Mouse (Mus musculus): ENCODE measurements around the gene Spag7. TPM values are rescaled to one million over a fixed set of nuclear protein-coding genes. Genes with fewer than 3 reads are reported as not detected.

Spag7 gene
- polyA plus RNA-seq, 1 experiment from 2014 or later = 182 TPM

DNA sequence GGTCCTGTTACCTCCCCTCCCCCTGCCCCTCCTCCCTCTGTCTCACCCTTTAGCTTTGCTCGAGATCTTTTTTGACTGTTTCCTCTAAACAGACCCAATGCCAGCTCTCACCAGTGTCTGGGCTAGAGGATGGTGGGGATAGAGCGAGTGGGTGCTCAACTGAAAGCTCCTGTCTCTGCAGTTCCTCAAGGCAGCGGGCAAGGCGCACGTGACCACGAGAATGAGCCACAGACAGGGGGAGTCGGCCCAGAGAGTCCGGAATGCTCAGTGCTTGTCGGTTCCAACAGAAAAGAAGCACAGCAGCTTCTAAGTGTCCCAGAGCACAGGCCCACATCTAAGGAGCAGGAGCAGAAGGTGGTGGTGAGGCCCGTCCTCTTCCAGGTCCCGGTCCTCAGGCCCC lies 5.3 kb upstream of the Spag7 start:
- Histone ChIP-seq H3K9me3 (replicated peaks) (no peaks in the 10 kb centered on the region), H3K4me3 (peak overlapping the region; percentile 3; the same call in 1 of the 2 replicates), H3K4me1 (peaks cover 18% of the 10 kb centered on the region), H3K36me3 (peaks cover 55% of the 10 kb centered on the region), H3K27ac (no peak overlapping the region), H3K27me3 (ENCODE audit: low read depth, poor library complexity, severe bottlenecking) (no peaks in the 10 kb centered on the region)
- DNase-seq (ENCODE audit: low spot score) = no peak
- WGBS = 70% methylated on average over 11 of the region's 11 CpGs

DNA sequence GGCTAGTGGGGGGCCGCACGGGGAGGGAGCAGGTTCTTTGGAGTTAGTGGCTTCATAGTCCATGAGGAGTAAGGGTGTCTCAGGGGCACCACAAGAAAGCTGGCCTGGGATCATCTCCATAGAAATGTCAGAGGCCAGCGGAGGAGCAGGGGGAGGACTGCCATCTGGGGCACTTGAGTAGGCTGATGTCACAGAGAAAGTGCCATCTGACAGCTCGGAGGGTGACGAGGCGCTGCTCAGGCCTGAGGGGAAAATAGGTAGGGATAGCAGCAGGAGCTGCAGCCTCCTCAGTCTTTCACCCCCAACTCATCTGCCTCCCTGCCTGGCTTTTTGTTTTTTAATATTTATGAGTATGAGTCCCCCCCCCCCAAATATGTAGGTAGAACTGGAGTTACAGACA lies 4.8 kb upstream of the Spag7 start:
- no peaks in the 10 kb centered on the region for H3K27me3 ChIP-seq (ENCODE audit: low read depth, poor library complexity, severe bottlenecking)
- peaks cover 18% of the 10 kb centered on the region for H3K4me1 ChIP-seq
- no peak for DNase-seq (ENCODE audit: low spot score)
- peak overlapping the region; percentile 3; the same call in 1 of the 2 replicates for H3K4me3 ChIP-seq
- WGBS = 78% methylated on average over 6 of the region's 6 CpGs
- H3K36me3 ChIP-seq = peaks cover 51% of the 10 kb centered on the region
- no peak overlapping the region for H3K27ac ChIP-seq
- no peaks in the 10 kb centered on the region for H3K9me3 ChIP-seq (replicated peaks)

DNA sequence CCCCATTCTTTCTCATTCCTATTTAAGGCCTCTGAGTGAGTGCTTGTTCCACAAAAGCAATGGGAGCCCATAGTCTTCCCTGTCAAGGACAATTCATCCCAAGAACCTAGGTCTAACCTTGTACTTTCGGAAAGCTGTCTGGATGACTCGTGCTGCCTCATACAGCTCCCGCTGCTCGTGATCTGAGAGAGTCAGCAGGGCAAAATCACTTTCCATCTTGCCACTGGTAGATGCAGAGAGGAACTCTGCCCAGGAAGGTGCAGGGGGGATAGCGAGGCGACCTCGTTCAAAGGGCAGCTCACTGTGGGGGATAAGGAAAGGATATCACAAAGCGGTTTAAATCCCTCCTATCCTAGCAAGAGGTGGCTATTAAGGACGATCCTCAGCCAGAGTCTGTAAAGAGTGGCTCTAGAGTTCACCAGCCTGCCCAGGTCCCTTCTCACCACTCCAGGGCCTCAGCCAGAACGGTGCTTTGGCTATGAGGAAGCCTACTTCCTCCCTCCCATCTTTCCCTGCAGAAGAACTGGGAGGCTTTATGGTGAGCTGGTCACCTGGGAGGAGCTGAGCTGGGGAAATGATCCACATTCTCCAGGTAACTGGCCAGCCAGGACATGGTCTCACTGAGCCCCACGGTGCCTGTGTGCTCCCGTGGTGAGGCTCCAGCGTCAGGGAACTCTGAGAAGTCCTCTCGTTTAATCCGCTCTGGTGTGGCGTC lies 2.3 kb upstream of the Spag7 start:
- Histone ChIP-seq H3K4me3 (no peak overlapping the region), H3K4me1 (peaks cover 36% of the 10 kb centered on the region), H3K27me3 (ENCODE audit: low read depth, poor library complexity, severe bottlenecking) (no peaks in the 10 kb centered on the region), H3K9me3 (replicated peaks) (no peaks in the 10 kb centered on the region), H3K36me3 (peaks cover 48% of the 10 kb centered on the region), H3K27ac (no peak overlapping the region)
- WGBS = 87% methylated on average over 16 of the region's 16 CpGs
- no peak for DNase-seq (ENCODE audit: low spot score)

DNA sequence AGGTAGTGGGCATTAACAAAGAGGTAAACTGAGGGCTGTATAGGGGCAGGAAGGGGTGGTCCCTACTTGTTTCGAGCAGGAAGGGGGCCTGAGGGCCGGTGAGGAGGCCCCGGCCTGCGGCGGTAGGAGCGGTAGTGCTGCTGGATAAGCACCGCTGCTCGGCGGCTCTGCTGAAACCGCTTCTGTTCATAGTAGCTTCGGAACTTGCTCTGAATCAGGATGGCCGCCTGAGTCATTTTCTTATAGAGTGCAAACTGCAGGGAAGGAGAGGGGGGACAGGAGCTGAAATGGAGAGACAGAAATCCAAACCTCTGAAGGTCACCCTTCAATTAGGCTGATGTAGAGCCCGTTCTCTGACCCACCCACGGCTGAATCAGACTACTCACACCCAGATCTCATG lies 1.3 kb upstream of the Spag7 start:
- no peaks in the 10 kb centered on the region for H3K9me3 ChIP-seq (replicated peaks)
- peaks cover 47% of the 10 kb centered on the region for H3K36me3 ChIP-seq
- WGBS = 58% methylated on average over 14 of the region's 14 CpGs
- H3K27me3 ChIP-seq (ENCODE audit: low read depth, poor library complexity, severe bottlenecking) = no peaks in the 10 kb centered on the region
- no peak for DNase-seq (ENCODE audit: low spot score)
- peak overlapping the region; percentile 64 for H3K4me3 ChIP-seq
- peaks cover 37% of the 10 kb centered on the region for H3K4me1 ChIP-seq
- H3K27ac ChIP-seq = peak overlapping the region; percentile 91

DNA sequence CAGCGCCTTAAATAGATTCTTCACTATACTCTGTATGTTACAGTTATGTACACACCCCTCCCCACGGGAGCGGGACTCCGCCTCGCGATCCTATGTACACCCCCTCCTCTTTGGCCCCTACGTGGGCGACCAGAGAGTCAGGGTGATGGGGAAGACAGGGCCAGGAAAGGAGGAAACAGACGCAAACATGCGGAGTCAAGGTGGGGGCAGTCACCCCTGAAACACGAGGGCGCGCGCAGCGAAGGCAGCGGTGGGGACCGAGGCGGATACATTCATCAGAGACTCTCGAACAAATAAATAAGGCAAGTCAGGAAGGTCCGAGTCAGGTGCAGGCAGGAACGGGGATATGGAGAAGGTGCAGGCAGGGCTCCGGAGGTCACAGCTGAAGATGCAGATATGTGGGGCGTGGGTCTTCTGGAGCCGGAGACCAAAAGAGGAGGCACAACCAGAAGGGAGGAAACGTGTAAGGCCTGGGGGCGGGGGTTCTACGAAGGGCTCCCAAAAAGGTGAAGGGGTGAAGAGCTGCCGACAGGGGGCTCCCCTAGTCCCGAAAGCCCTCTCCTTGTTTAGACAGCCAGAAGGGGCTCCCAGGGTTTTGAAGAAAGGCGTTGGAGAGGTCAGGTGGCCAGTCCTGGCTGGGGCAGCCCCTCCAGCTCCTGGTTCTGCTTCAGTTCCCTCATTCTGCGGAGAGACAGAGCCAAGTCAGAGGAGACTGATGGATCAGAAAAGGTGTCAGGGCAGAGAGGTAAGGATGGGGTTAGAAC lies 548 bp upstream of the Spag7 start:
- Histone ChIP-seq H3K36me3 (peaks cover 49% of the 10 kb centered on the region), H3K4me3 (peak overlapping the region; percentile 64), H3K27me3 (ENCODE audit: low read depth, poor library complexity, severe bottlenecking) (no peaks in the 10 kb centered on the region), H3K9me3 (replicated peaks) (no peaks in the 10 kb centered on the region), H3K27ac (peak overlapping the region; percentile 91), H3K4me1 (peaks cover 37% of the 10 kb centered on the region)
- WGBS = under 1% methylated on average over 31 of the region's 31 CpGs
- peak; percentile 86 for DNase-seq (ENCODE audit: low spot score)

DNA sequence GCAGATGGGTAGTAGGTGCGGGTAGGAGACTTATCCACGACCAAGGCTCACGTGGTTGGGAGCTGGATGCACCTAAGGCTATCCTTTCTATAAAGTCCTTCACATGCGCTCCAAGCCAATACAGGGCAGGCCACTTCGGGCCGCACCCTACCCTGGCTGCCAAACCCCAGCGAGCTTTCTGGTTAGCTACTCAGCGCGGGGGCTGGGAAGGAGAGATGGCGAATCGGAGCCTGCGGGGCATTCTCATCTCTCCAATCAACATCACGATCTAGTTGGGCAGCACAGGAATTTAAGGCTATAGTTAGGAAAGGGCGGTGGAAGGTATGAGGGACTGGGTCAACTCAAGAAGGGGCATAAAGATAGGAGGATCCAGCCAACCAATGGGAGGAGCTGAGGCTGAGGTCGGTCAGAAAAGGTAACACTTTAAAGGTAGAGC lies 863 bp downstream of the Spag7 start:
- Histone ChIP-seq H3K9me3 (replicated peaks) (no peaks in the 10 kb centered on the region), H3K36me3 (peaks cover 52% of the 10 kb centered on the region), H3K27ac (peak overlapping the region; percentile 91), H3K4me3 (peak overlapping the region; percentile 64), H3K4me1 (peaks cover 37% of the 10 kb centered on the region), H3K27me3 (ENCODE audit: low read depth, poor library complexity, severe bottlenecking) (no peaks in the 10 kb centered on the region)
- peak; percentile 82 for DNase-seq (ENCODE audit: low spot score)
- under 1% methylated on average over 15 of the region's 15 CpGs for WGBS

DNA sequence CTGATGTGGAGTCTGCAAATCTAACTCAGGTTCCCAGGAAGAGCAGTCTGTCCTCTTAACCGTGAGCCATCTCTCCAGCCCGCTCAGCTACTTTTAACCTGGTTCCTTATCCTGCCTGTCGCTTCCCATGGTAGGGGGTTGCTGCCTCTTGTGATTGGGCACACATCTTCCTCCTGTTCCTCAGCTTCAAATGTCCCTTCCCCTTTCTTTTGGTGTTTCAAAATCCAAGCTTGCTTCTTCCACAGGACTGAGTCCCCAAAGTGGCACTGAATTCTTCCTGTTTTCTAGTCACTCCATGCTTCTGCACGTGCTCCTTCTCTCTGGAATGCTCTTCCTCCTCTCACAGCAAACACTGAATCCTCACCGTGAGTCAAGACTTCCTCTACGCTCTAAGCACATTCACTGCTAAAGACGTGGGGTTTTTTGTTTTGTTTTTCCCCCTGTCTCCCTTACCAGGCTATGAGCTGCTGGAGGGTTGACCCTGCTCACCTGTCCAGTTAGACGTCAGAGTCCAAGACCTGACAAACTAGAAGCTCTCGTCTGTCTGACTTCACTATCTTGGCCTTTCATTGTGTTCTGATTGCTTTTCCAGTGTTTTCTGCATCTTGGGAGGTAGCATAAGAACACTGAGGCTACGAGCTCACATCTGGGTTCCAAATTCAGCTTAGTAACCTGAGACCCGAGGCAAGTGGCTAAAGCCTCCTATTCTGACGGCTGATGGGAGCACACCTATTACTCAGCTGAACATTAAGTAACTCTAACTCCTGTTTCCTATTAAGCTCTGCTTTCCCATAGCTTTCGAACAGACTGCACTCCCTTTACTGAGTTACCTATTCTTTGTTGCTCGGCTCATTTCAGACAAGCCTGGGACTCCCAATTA lies 1.7 kb downstream of the Spag7 start:
- peaks cover 37% of the 10 kb centered on the region for H3K4me1 ChIP-seq
- 67% methylated on average over 14 of the region's 14 CpGs for WGBS
- peak overlapping the region; percentile 91 for H3K27ac ChIP-seq
- no peaks in the 10 kb centered on the region for H3K9me3 ChIP-seq (replicated peaks)
- H3K4me3 ChIP-seq = peak overlapping the region; percentile 64
- H3K27me3 ChIP-seq (ENCODE audit: low read depth, poor library complexity, severe bottlenecking) = no peaks in the 10 kb centered on the region
- H3K36me3 ChIP-seq = peaks cover 58% of the 10 kb centered on the region
- DNase-seq (ENCODE audit: low spot score) = no peak

DNA sequence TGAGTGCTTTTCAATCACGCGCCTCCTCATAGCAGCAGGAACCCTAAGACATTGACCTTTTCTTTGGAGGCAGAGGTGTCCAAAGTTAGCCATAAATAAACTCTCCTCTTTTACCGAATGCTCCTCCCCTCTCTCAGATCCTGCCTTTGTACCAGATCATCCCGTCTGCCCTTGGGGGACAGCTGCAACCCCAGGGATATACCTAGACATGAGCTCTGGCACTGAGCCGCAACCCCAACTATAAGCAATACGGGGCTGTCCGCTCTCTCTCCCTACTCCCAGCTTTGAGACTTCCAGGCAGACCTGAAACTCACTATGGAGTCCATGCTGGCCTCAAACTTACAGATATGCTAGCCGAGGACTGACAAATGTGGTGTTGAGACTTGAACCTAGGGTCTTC lies 2.5 kb downstream of the Spag7 start:
- Histone ChIP-seq H3K27ac (no peak overlapping the region), H3K4me1 (peaks cover 37% of the 10 kb centered on the region), H3K36me3 (peaks cover 64% of the 10 kb centered on the region), H3K4me3 (peak overlapping the region; percentile 7; the same call in 1 of the 2 replicates), H3K9me3 (replicated peaks) (no peaks in the 10 kb centered on the region), H3K27me3 (ENCODE audit: low read depth, poor library complexity, severe bottlenecking) (no peaks in the 10 kb centered on the region)
- 96% methylated on average over 8 of the region's 8 CpGs for WGBS
- DNase-seq (ENCODE audit: low spot score) = no peak

DNA sequence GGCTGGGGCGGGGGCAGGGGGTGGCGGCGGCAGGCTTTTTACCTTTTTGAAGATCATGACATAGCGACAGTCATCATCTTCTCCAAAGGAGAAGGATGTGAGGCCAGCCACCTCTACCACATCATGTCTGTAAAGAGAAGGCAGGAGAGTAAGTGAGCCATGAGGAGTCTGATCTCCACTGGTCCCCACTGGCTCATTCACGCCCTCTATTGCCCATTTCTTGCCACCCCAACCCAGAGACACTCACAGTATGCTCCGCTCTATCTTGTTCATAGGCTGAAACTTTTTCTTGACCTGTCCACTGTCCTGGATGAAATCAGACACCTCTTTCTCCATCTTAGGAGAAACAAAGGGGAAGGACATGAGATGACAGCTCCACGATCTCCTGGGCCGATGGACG lies 4.5 kb downstream of the Spag7 start:
- 93% methylated on average over 9 of the region's 9 CpGs for WGBS
- Histone ChIP-seq H3K27me3 (ENCODE audit: low read depth, poor library complexity, severe bottlenecking) (no peaks in the 10 kb centered on the region), H3K27ac (no peak overlapping the region), H3K9me3 (replicated peaks) (no peaks in the 10 kb centered on the region), H3K4me3 (no peak overlapping the region), H3K4me1 (peaks cover 20% of the 10 kb centered on the region), H3K36me3 (peaks cover 77% of the 10 kb centered on the region)
- DNase-seq (ENCODE audit: low spot score) = no peak

DNA sequence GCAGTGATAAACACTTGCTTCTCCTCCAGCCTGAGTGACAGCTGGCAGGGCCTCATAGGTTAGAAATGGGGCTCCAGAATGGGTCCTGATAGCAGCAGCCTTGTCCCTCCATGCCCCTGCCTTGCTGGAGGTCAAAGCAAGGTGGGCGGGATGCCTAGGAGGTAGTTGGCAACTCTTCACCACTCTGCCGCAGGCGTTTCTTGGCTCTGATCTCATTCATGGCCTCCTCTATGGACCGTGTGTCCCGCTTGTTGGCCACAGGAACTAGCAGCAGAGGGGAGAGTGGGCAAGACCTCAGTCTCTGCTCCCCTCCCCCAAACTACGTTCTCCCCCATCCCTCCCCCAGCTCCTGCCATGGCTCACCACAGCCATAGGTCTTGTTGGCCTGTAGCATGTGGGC lies 5.3 kb downstream of the Spag7 start:
- H3K27ac ChIP-seq = no peak overlapping the region
- no peaks in the 10 kb centered on the region for H3K9me3 ChIP-seq (replicated peaks)
- DNase-seq (ENCODE audit: low spot score) = no peak
- peaks cover 85% of the 10 kb centered on the region for H3K36me3 ChIP-seq
- no peaks in the 10 kb centered on the region for H3K27me3 ChIP-seq (ENCODE audit: low read depth, poor library complexity, severe bottlenecking)
- 97% methylated on average over 6 of the region's 6 CpGs for WGBS
- H3K4me3 ChIP-seq = no peak overlapping the region
- H3K4me1 ChIP-seq = peaks cover 22% of the 10 kb centered on the region

DNA sequence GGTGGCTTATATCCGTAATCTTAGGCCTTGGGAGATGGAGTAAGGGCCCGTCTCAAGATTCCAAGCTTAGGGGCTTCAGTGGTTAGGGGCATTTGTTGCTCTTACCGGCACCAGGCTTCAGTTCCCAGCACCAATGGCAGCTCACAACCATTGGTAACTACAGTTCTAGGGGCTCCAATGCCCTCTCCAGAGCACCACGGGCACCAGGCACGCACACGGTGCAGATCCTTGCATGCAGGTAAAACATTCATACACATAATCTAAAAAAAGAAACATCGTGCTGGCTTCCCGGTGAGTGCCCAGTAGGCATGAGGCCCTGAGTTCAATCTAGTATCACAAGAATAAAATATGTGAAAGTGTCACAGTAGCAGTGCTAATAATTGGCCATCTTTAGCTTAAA lies 6.1 kb downstream of the Spag7 start:
- H3K4me1 ChIP-seq = peaks cover 28% of the 10 kb centered on the region
- peaks cover 87% of the 10 kb centered on the region for H3K36me3 ChIP-seq
- WGBS = 95% methylated on average over 8 of the region's 8 CpGs
- no peaks in the 10 kb centered on the region for H3K9me3 ChIP-seq (replicated peaks)
- no peaks in the 10 kb centered on the region for H3K27me3 ChIP-seq (ENCODE audit: low read depth, poor library complexity, severe bottlenecking)
- no peak for DNase-seq (ENCODE audit: low spot score)
- H3K27ac ChIP-seq = no peak overlapping the region
- H3K4me3 ChIP-seq = no peak overlapping the region

DNA sequence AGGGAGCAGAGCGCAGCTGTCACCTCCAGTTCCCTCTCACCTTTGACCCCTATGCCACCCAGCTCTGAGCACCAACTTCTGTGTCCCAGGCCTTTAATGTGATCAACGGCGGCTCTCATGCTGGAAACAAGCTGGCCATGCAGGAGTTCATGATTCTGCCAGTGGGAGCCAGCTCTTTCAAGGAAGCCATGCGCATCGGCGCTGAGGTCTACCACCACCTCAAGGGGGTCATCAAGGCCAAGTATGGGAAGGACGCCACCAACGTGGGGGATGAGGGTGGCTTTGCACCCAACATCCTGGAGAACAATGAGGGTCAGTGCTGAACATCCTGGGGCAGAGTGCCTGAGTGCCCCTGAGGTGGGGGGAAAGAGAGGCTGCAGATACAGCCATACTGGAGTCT lies 8.6 kb downstream of the Spag7 start:
- WGBS = 88% methylated on average over 8 of the region's 8 CpGs
- Histone ChIP-seq H3K4me3 (no peak overlapping the region), H3K27me3 (ENCODE audit: low read depth, poor library complexity, severe bottlenecking) (no peaks in the 10 kb centered on the region), H3K9me3 (replicated peaks) (no peaks in the 10 kb centered on the region), H3K4me1 (peaks cover 36% of the 10 kb centered on the region), H3K27ac (no peak overlapping the region), H3K36me3 (peaks cover 68% of the 10 kb centered on the region)
- no peak for DNase-seq (ENCODE audit: low spot score)
